Mouse (Mus musculus) megakaryocyte, embryonic 14.5 days (primary cell): ENCODE results near the gene Ube2f. TPM values are rescaled to one million over a fixed set of nuclear protein-coding genes. Genes with fewer than 3 reads are reported as not detected.

Experiments
- H3K27me3 ChIP-seq: replicated peaks from 2 replicates; pipeline ENCODE3; 2012; ENCODE audit warnings: inconsistent platforms
- H3K36me3 ChIP-seq: replicated peaks from 2 replicates; pipeline ENCODE3; 2012; ENCODE audit warnings: low read length, inconsistent platforms, mixed read lengths
- H3K4me1 ChIP-seq: 2 replicates; pipeline ENCODE4 v1.6.1; 2012; ENCODE audit warnings: inconsistent platforms
- H3K4me3 ChIP-seq: replicated peaks from 2 replicates; pipeline ENCODE3; 2012; ENCODE audit warnings: moderate library complexity, mild to moderate bottlenecking, inconsistent platforms
- H3K9me3 ChIP-seq: 2 replicates; pipeline ENCODE4 v1.6.1; 2012; ENCODE audit warnings: inconsistent platforms
- FLI1 ChIP-seq: IDR thresholded peaks from 2 replicates; pipeline ENCODE4 v1.6.1; 2012; ENCODE audit warnings: low read length, inconsistent platforms, mixed read lengths
- GATA1 ChIP-seq: IDR thresholded peaks from 3 replicates; pipeline ENCODE4 v1.6.1; 2012; ENCODE audit warnings: mixed read lengths, low read length, inconsistent platforms, borderline replicate concordance
- polyA plus RNA-seq: library from polyadenylated mRNA; stranded (reverse); fragments of >175 nt; gene quantifications from 2 replicates; pipeline ENCODE4 v1.2.3, GENCODE M21; 2012; ENCODE audit warnings: low replicate concordance; ENCODE audit not compliant: insufficient read depth

The Ube2f gene
- polyA plus RNA-seq, 1 experiment: 13.4 TPM

- H3K4me1 ChIP-seq: peaks cover 75% of the 10 kb centered on the region
- H3K4me3 ChIP-seq: no peak overlapping the region
- peaks cover 10% of the 10 kb centered on the region for H3K27me3 ChIP-seq
- H3K9me3 ChIP-seq: no peaks in the 10 kb centered on the region
- peaks cover 21% of the 10 kb centered on the region for H3K36me3 ChIP-seq
- TF ChIP-seq GATA1 (no peak), FLI1 (no peak)
These were observed 39.0 kb upstream of the Ube2f start for GRCm38 (mm10) chr1:91211099-91211498.

GRCm38 (mm10) chr1:91211591-91212008, 38.5 kb upstream of the Ube2f start:
- Histone ChIP-seq H3K36me3 (peaks cover 21% of the 10 kb centered on the region), H3K4me3 (peak overlapping the region; percentile 24), H3K27me3 (peaks cover 10% of the 10 kb centered on the region), H3K9me3 (no peaks in the 10 kb centered on the region), H3K4me1 (peaks cover 80% of the 10 kb centered on the region)
- TF ChIP-seq GATA1 (no peak), FLI1 (no peak)

- no peak overlapping the region for H3K4me3 ChIP-seq
- TF ChIP-seq GATA1 (no peak), FLI1 (no peak)
- peaks cover 80% of the 10 kb centered on the region for H3K4me1 ChIP-seq
- no peaks in the 10 kb centered on the region for H3K9me3 ChIP-seq
- no peaks in the 10 kb centered on the region for H3K36me3 ChIP-seq
- H3K27me3 ChIP-seq: peaks cover 6% of the 10 kb centered on the region
These were observed 34.8 kb upstream of the Ube2f start for GRCm38 (mm10) chr1:91215264-91215663.

GRCm38 (mm10) chr1:91215981-91216380, 34.1 kb upstream of the Ube2f start:
- TF ChIP-seq GATA1 (no peak), FLI1 (no peak)
- Histone ChIP-seq H3K4me3 (peak overlapping the region; percentile 16), H3K27me3 (peaks cover 8% of the 10 kb centered on the region), H3K9me3 (no peaks in the 10 kb centered on the region), H3K36me3 (no peaks in the 10 kb centered on the region), H3K4me1 (peaks cover 73% of the 10 kb centered on the region)

GRCm38 (mm10) chr1:91216504-91217267, 33.4 kb upstream of the Ube2f start:
- H3K9me3 ChIP-seq: no peaks in the 10 kb centered on the region
- peaks cover 8% of the 10 kb centered on the region for H3K27me3 ChIP-seq
- no peak for TF ChIP-seq FLI1
- no peak for TF ChIP-seq GATA1
- H3K36me3 ChIP-seq: no peaks in the 10 kb centered on the region
- peak overlapping the region; percentile 71 for H3K4me3 ChIP-seq
- peaks cover 66% of the 10 kb centered on the region for H3K4me1 ChIP-seq

- Histone ChIP-seq H3K27me3 (peaks cover 24% of the 10 kb centered on the region), H3K4me3 (no peak overlapping the region), H3K9me3 (no peaks in the 10 kb centered on the region), H3K4me1 (peaks cover 65% of the 10 kb centered on the region), H3K36me3 (peaks cover 12% of the 10 kb centered on the region)
- TF ChIP-seq FLI1 (no peak), GATA1 (no peak)
These were observed 30.3 kb upstream of the Ube2f start for GRCm38 (mm10) chr1:91219641-91220321.

- peaks cover 12% of the 10 kb centered on the region for H3K36me3 ChIP-seq
- no peak overlapping the region for H3K4me3 ChIP-seq
- peaks cover 25% of the 10 kb centered on the region for H3K27me3 ChIP-seq
- H3K9me3 ChIP-seq: no peaks in the 10 kb centered on the region
- peaks cover 59% of the 10 kb centered on the region for H3K4me1 ChIP-seq
- TF ChIP-seq FLI1: no peak
- TF ChIP-seq GATA1: no peak
These were observed 29.8 kb upstream of the Ube2f start for GRCm38 (mm10) chr1:91220322-91220672.

- H3K4me1 ChIP-seq: peaks cover 44% of the 10 kb centered on the region
- TF ChIP-seq FLI1 (no peak), GATA1 (no peak)
- peaks cover 35% of the 10 kb centered on the region for H3K27me3 ChIP-seq
- peaks cover 5% of the 10 kb centered on the region for H3K9me3 ChIP-seq
- H3K36me3 ChIP-seq: peaks cover 12% of the 10 kb centered on the region
- no peak overlapping the region for H3K4me3 ChIP-seq
These were observed 23.5 kb upstream of the Ube2f start for GRCm38 (mm10) chr1:91226562-91226961.

GRCm38 (mm10) chr1:91227381-91228054, 22.6 kb upstream of the Ube2f start:
- peaks cover 5% of the 10 kb centered on the region for H3K9me3 ChIP-seq
- H3K36me3 ChIP-seq: peaks cover 10% of the 10 kb centered on the region
- H3K4me1 ChIP-seq: peaks cover 46% of the 10 kb centered on the region
- H3K4me3 ChIP-seq: no peak overlapping the region
- TF ChIP-seq FLI1 (no peak), GATA1 (no peak)
- peaks cover 35% of the 10 kb centered on the region for H3K27me3 ChIP-seq

- Histone ChIP-seq H3K4me1 (peaks cover 55% of the 10 kb centered on the region), H3K36me3 (no peaks in the 10 kb centered on the region), H3K27me3 (peaks cover 14% of the 10 kb centered on the region), H3K4me3 (no peak overlapping the region), H3K9me3 (peaks cover 5% of the 10 kb centered on the region)
- TF ChIP-seq FLI1 (no peak), GATA1 (no peak)
These were observed 19.0 kb upstream of the Ube2f start for GRCm38 (mm10) chr1:91231142-91231541.
